Mouse (Mus musculus): ENCODE results near the gene Ahrr. TPM values are rescaled to one million over a fixed set of nuclear protein-coding genes. Genes with fewer than 3 reads are reported as not detected.

The Ahrr gene
- polyA plus RNA-seq, 1 experiment from 2014 or later: 1.9 TPM

- H3K9me3 ChIP-seq: no peaks in the 10 kb centered on the region
- H3K27ac ChIP-seq: no peak overlapping the region
- H3K4me2 ChIP-seq: no peak overlapping the region
- no peaks in the 10 kb centered on the region for H3K4me1 ChIP-seq
- no peak overlapping the region for H3K4me3 ChIP-seq
- H3K36me3 ChIP-seq: peaks cover 43% of the 10 kb centered on the region
- H3K27me3 ChIP-seq: no peaks in the 10 kb centered on the region
- no peak overlapping the region for H3K9ac ChIP-seq
- ATAC-seq (ENCODE audit: insufficient number of reproducible peaks, insufficient read depth, low FRiP score, low TSS enrichment, low read depth): no peak
- 36% methylated on average over 4 of the region's 4 CpGs for WGBS
These were observed 8.9 kb upstream of the Ahrr start for GRCm38 (mm10) chr13:74300925-74301606.

GRCm38 (mm10) chr13:74296376-74296775 is 4.2 kb upstream of the Ahrr start:
- WGBS: 84% methylated on average over 7 of the region's 7 CpGs
- 0 out of 2 replicates have a peak, but pooled peaks cover 5% of the 10 kb centered on the region for H3K4me1 ChIP-seq
- no peak for ATAC-seq (ENCODE audit: insufficient number of reproducible peaks, insufficient read depth, low FRiP score, low TSS enrichment, low read depth)

GRCm38 (mm10) chr13:74289646-74290045 is 2.5 kb downstream of the Ahrr start:
- peaks cover 26% of the 10 kb centered on the region for H3K27me3 ChIP-seq
- WGBS: 82% methylated on average over 5 of the region's 5 CpGs
- no peak for ATAC-seq (ENCODE audit: insufficient number of reproducible peaks, insufficient read depth, low FRiP score, low TSS enrichment, low read depth)
- H3K4me1 ChIP-seq: 0 out of 2 replicates have a peak, but pooled peaks cover 5% of the 10 kb centered on the region
- H3K9me3 ChIP-seq: no peaks in the 10 kb centered on the region
- no peak overlapping the region for H3K27ac ChIP-seq
- no peak overlapping the region for H3K4me3 ChIP-seq
- no peak overlapping the region for H3K4me2 ChIP-seq
- H3K36me3 ChIP-seq: no peaks in the 10 kb centered on the region
- no peak overlapping the region for H3K9ac ChIP-seq

More at GRCm38 (mm10) chr13:74296376-74296775, 4.2 kb upstream of the Ahrr start:
- no peak overlapping the region for H3K27ac ChIP-seq
- H3K4me3 ChIP-seq: no peak overlapping the region
- no peak overlapping the region for H3K9ac ChIP-seq
- H3K4me2 ChIP-seq: no peak overlapping the region
- peaks cover 26% of the 10 kb centered on the region for H3K27me3 ChIP-seq
- no peaks in the 10 kb centered on the region for H3K36me3 ChIP-seq
- H3K9me3 ChIP-seq: no peaks in the 10 kb centered on the region

GRCm38 (mm10) chr13:74282299-74282698 is 9.8 kb downstream of the Ahrr start:
- no peak overlapping the region for H3K9ac ChIP-seq

GRCm38 (mm10) chr13:74275726-74276125 is 16.4 kb downstream of the Ahrr start:
- ATAC-seq (ENCODE audit: insufficient number of reproducible peaks, insufficient read depth, low FRiP score, low TSS enrichment, low read depth): no peak
- Histone ChIP-seq H3K27me3 (peaks cover 3% of the 10 kb centered on the region; the same call in 1 of the 2 replicates), H3K27ac (no peak overlapping the region), H3K9ac (no peak overlapping the region), H3K36me3 (no peaks in the 10 kb centered on the region), H3K9me3 (no peaks in the 10 kb centered on the region), H3K4me3 (no peak overlapping the region), H3K4me2 (no peak overlapping the region), H3K4me1 (no peaks in the 10 kb centered on the region)
- WGBS: 79% methylated on average over 4 of the region's 4 CpGs

More at GRCm38 (mm10) chr13:74282299-74282698, 9.8 kb downstream of the Ahrr start:
- no peaks in the 10 kb centered on the region for H3K36me3 ChIP-seq
- no peaks in the 10 kb centered on the region for H3K9me3 ChIP-seq
- no peaks in the 10 kb centered on the region for H3K4me1 ChIP-seq
- ATAC-seq (ENCODE audit: insufficient number of reproducible peaks, insufficient read depth, low FRiP score, low TSS enrichment, low read depth): no peak
- H3K27me3 ChIP-seq: peaks cover 3% of the 10 kb centered on the region; the same call in 1 of the 2 replicates
- WGBS: 73% methylated on average over 1 of the region's 2 CpGs
- no peak overlapping the region for H3K4me2 ChIP-seq
- no peak overlapping the region for H3K27ac ChIP-seq
- H3K4me3 ChIP-seq: no peak overlapping the region

GRCm38 (mm10) chr13:74260231-74260992 is 31.7 kb downstream of the Ahrr start:
- Histone ChIP-seq H3K4me1 (peaks cover 8% of the 10 kb centered on the region), H3K9ac (peak overlapping the region; percentile 82), H3K27me3 (no peaks in the 10 kb centered on the region), H3K4me3 (peak overlapping the region; percentile 55), H3K36me3 (no peaks in the 10 kb centered on the region), H3K4me2 (peak overlapping the region; percentile 88), H3K27ac (no peak overlapping the region), H3K9me3 (no peaks in the 10 kb centered on the region)
- 5% methylated on average over 10 of the region's 10 CpGs for WGBS
- peak; percentile 80; the same call in 1 of the 2 replicates for ATAC-seq (ENCODE audit: insufficient number of reproducible peaks, insufficient read depth, low FRiP score, low TSS enrichment, low read depth)

- H3K27ac ChIP-seq: no peak overlapping the region
- peaks cover 8% of the 10 kb centered on the region for H3K4me1 ChIP-seq
- peak overlapping the region; percentile 55 for H3K4me3 ChIP-seq
- H3K4me2 ChIP-seq: peak overlapping the region; percentile 88
- peak overlapping the region; percentile 82 for H3K9ac ChIP-seq
- H3K27me3 ChIP-seq: no peaks in the 10 kb centered on the region
- no peaks in the 10 kb centered on the region for H3K36me3 ChIP-seq
- no peaks in the 10 kb centered on the region for H3K9me3 ChIP-seq
- 2% methylated on average over 35 of the region's 35 CpGs for whole genome bisulfite sequencing
- ATAC-seq (ENCODE audit: insufficient number of reproducible peaks, insufficient read depth, low FRiP score, low TSS enrichment, low read depth): peak; percentile 76
These were observed 32.5 kb downstream of the Ahrr start for GRCm38 (mm10) chr13:74259460-74260230.

- ATAC-seq (ENCODE audit: insufficient number of reproducible peaks, insufficient read depth, low FRiP score, low TSS enrichment, low read depth): no peak
- H3K27ac ChIP-seq: no peak overlapping the region
- H3K9ac ChIP-seq: no peak overlapping the region
These were observed 45.6 kb downstream of the Ahrr start for GRCm38 (mm10) chr13:74246494-74246893.

GRCm38 (mm10) chr13:74245899-74246231 is 46.3 kb downstream of the Ahrr start:
- Histone ChIP-seq H3K4me3 (no peak overlapping the region), H3K4me1 (peaks cover 10% of the 10 kb centered on the region), H3K9ac (0 out of 2 replicates have a peak overlapping the region, but pooled peaks have one; percentile 12), H3K36me3 (no peaks in the 10 kb centered on the region), H3K27ac (peak overlapping the region; percentile 68), H3K27me3 (no peaks in the 10 kb centered on the region; the same call in 1 of the 2 replicates), H3K9me3 (no peaks in the 10 kb centered on the region), H3K4me2 (peak overlapping the region; percentile 48)
- 60% methylated on average over 4 of the region's 4 CpGs for WGBS
- no peak for ATAC-seq (ENCODE audit: insufficient number of reproducible peaks, insufficient read depth, low FRiP score, low TSS enrichment, low read depth)

More at GRCm38 (mm10) chr13:74246494-74246893, 45.6 kb downstream of the Ahrr start:
- H3K4me3 ChIP-seq: no peak overlapping the region
- peaks cover 10% of the 10 kb centered on the region for H3K4me1 ChIP-seq
- H3K9me3 ChIP-seq: no peaks in the 10 kb centered on the region
- H3K36me3 ChIP-seq: no peaks in the 10 kb centered on the region
- H3K4me2 ChIP-seq: no peak overlapping the region
- H3K27me3 ChIP-seq: no peaks in the 10 kb centered on the region; the same call in 1 of the 2 replicates

GRCm38 (mm10) chr13:74245214-74245898 is 46.8 kb downstream of the Ahrr start:
- WGBS: 21% methylated on average over 17 of the region's 17 CpGs
- Histone ChIP-seq H3K9ac (0 out of 2 replicates have a peak overlapping the region, but pooled peaks have one; percentile 12), H3K4me2 (peak overlapping the region; percentile 48), H3K4me3 (no peak overlapping the region), H3K9me3 (no peaks in the 10 kb centered on the region), H3K36me3 (no peaks in the 10 kb centered on the region), H3K27ac (peak overlapping the region; percentile 68), H3K27me3 (no peaks in the 10 kb centered on the region; the same call in 1 of the 2 replicates), H3K4me1 (peaks cover 10% of the 10 kb centered on the region)
- ATAC-seq (ENCODE audit: insufficient number of reproducible peaks, insufficient read depth, low FRiP score, low TSS enrichment, low read depth): peak; percentile 79

GRCm38 (mm10) chr13:74237574-74237973 is 54.6 kb downstream of the Ahrr start:
- H3K9me3 ChIP-seq: no peaks in the 10 kb centered on the region
- H3K4me3 ChIP-seq: no peak overlapping the region
- 66% methylated on average over 7 of the region's 7 CpGs for WGBS
- H3K36me3 ChIP-seq: no peaks in the 10 kb centered on the region
- ATAC-seq (ENCODE audit: insufficient number of reproducible peaks, insufficient read depth, low FRiP score, low TSS enrichment, low read depth): no peak
- no peak overlapping the region for H3K9ac ChIP-seq
- no peaks in the 10 kb centered on the region for H3K27me3 ChIP-seq
- H3K4me1 ChIP-seq: no peaks in the 10 kb centered on the region
- H3K4me2 ChIP-seq: no peak overlapping the region
- H3K27ac ChIP-seq: no peak overlapping the region

Measured in embryonic facial prominence, embryonic 13.5 days (tissue).